ENCODE assay signal across 13 mouse cellular contexts in genomic region chr1:87899701-87900100, GRCm38 (mm10). TPM values are rescaled to one million over a fixed set of nuclear protein-coding genes. Genes with fewer than 3 reads are reported as not detected.
DNase-seq lines count a peak whose midpoint lies in the region; ATAC-seq and TF ChIP-seq lines count a peak whose summit lies in the region.
"Had no signal": no experiment of that assay in that cellular context is flagged by ENCODE, and none has a peak within 500 bp of the region (broad histone marks: within the 10 kb centered on the region; RNA-seq: fewer than 3 reads in every experiment).

No protein-coding gene starts in this region.

- H3K79me2 ChIP-seq in CH12.LX (replicated peaks; ENCODE audit: control insufficient read depth, extremely low read depth, insufficient read depth, poor library complexity, severe bottlenecking) = peaks cover 32% of the 10 kb centered on the region

- H3K27me3 ChIP-seq in liver, embryonic 11.5 days (replicated peaks; ENCODE audit: control insufficient read depth, insufficient read depth, low read length) = no peaks in the 10 kb centered on the region
- no peaks in the 10 kb centered on the region for H3K27me3 ChIP-seq in liver, postnatal 0 days (ENCODE audit: insufficient read depth, low read length)
- H3K27me3 ChIP-seq in CH12.LX (replicated peaks) = no peaks in the 10 kb centered on the region
- H3K27me3 ChIP-seq in intestine, embryonic 16.5 days (replicated peaks; ENCODE audit: control insufficient read depth, insufficient read depth, low read length) = no peaks in the 10 kb centered on the region
- H3K27me3 ChIP-seq in kidney, embryonic 14.5 days (ENCODE audit: control insufficient read depth, insufficient read depth, low read length) = no peaks in the 10 kb centered on the region
- H3K27me3 ChIP-seq: embryonic facial prominence, embryonic 12.5 days; lung, embryonic 15.5 days had no signal

- no peak overlapping the region for H3K4me3 ChIP-seq in liver, embryonic 11.5 days (ENCODE audit: low read depth, low read length)
- H3K4me3 ChIP-seq in liver, postnatal 0 days (ENCODE audit: low read depth, low read length) = no peak overlapping the region
- H3K4me3 ChIP-seq in CH12.LX (replicated peaks in 1 of 3; ENCODE audit: low read depth in 2 of 3, low read length in 2 of 3, poor library complexity in 1 of 3) = no peak overlapping the region
- no peak overlapping the region for H3K4me3 ChIP-seq in intestine, embryonic 16.5 days (ENCODE audit: low read length)
- H3K4me3 ChIP-seq in kidney, embryonic 14.5 days (ENCODE audit: low read length) = no peak overlapping the region
- H3K4me3 ChIP-seq: embryonic facial prominence, embryonic 12.5 days; lung, embryonic 15.5 days had no signal

- TF ChIP-seq EP300 in liver, postnatal 0 days (IDR thresholded peaks at IDR 0.05; ENCODE audit: low read depth) = no peak
- no peak for TF ChIP-seq EP300 in CH12.LX (IDR thresholded peaks at IDR 0.05; ENCODE audit: low read length)

- peaks cover 14% of the 10 kb centered on the region for H3K4me1 ChIP-seq in liver, embryonic 11.5 days (replicated peaks; ENCODE audit: control insufficient read depth, insufficient read depth, low read length)
- peaks cover 42% of the 10 kb centered on the region for H3K4me1 ChIP-seq in liver, postnatal 0 days (ENCODE audit: insufficient read depth)
- H3K4me1 ChIP-seq in CH12.LX (ENCODE audit: control insufficient read depth in 1 of 2, insufficient read depth in 2 of 2) = peaks cover 14 to 65% of the 10 kb centered on the region in 2 experiments
- H3K4me1 ChIP-seq in intestine, embryonic 16.5 days (ENCODE audit: control insufficient read depth, insufficient read depth, low read length) = 0 out of 2 replicates have a peak, but pooled peaks cover 5% of the 10 kb centered on the region
- no peaks in the 10 kb centered on the region for H3K4me1 ChIP-seq in kidney, embryonic 14.5 days (ENCODE audit: control insufficient read depth, insufficient read depth, low read length)
- H3K4me1 ChIP-seq: embryonic facial prominence, embryonic 12.5 days had no signal

- H3K4me2 ChIP-seq in liver, embryonic 11.5 days = no peak overlapping the region
- H3K4me2 ChIP-seq in liver, postnatal 0 days (ENCODE audit: low read depth, low read length) = no peak overlapping the region
- H3K4me2 ChIP-seq in CH12.LX (ENCODE audit: insufficient read depth, low read depth, poor library complexity, severe bottlenecking) = no peak overlapping the region
- no peak overlapping the region for H3K4me2 ChIP-seq in intestine, embryonic 16.5 days (ENCODE audit: low read depth, low read length)
- no peak overlapping the region for H3K4me2 ChIP-seq in kidney, embryonic 14.5 days (replicated peaks; ENCODE audit: low read depth, low read length)
- H3K4me2 ChIP-seq: embryonic facial prominence, embryonic 12.5 days; lung, embryonic 15.5 days had no signal

- no peak for TF ChIP-seq CTCF in liver, postnatal 0 days (IDR thresholded peaks at IDR 0.05; ENCODE audit: low read depth)
- TF ChIP-seq CTCF in CH12.LX (conservative IDR thresholded peaks at IDR 0.05 in 1 of 2, IDR thresholded peaks at IDR 0.05 in 1 of 2; ENCODE audit: low read depth in 2 of 2, low read length in 2 of 2) = no peak

- dilution Hi-C loops in CH12.LX (cut with MboI; ENCODE audit: extremely low pct_ligation_motif_present, extremely low pct_unique_long_range_greater_than_20kb, low sequenced_read_pairs) = no loop called here

- no peak overlapping the region for H3K9ac ChIP-seq in liver, embryonic 11.5 days (ENCODE audit: low read depth, low read length)
- H3K9ac ChIP-seq in liver, postnatal 0 days (replicated peaks) = no peak overlapping the region
- H3K9ac ChIP-seq in CH12.LX (ENCODE audit: insufficient read depth, low read depth) = no peak overlapping the region
- no peak overlapping the region for H3K9ac ChIP-seq in intestine, embryonic 16.5 days (ENCODE audit: low read depth, low read length)
- no peak overlapping the region for H3K9ac ChIP-seq in kidney, embryonic 14.5 days (ENCODE audit: low read depth, low read length)
- H3K9ac ChIP-seq: embryonic facial prominence, embryonic 12.5 days; lung, embryonic 15.5 days had no signal

- ATAC-seq in liver, embryonic 11.5 days (replicated peaks; ENCODE audit: low FRiP score) = peak; percentile 75
- ATAC-seq in liver, postnatal 0 days = no peak
- peak; percentile 35; the same call in 1 of the 2 replicates for ATAC-seq in intestine, embryonic 16.5 days
- ATAC-seq in kidney, embryonic 14.5 days (ENCODE audit: low FRiP score, low TSS enrichment) = no peak

- no peak for DNase-seq in liver, embryonic 11.5 days (ENCODE audit: low spot score)
- no peak for DNase-seq in liver, postnatal 0 days
- peak; percentile 45 for DNase-seq in CH12.LX (ENCODE audit: extremely low read depth)
- DNase-seq in thymus, postnatal 14 days = peak; percentile 80
- DNase-seq in embryo, embryonic 11 days = no peak
- DNase-seq: cerebellum, postnatal 10 days; gastrocnemius, postnatal 10 days; kidney, adult 11 months; right cerebral cortex, postnatal 4 days had no signal

- no peak for TF ChIP-seq POLR2A in CH12.LX (IDR thresholded peaks at IDR 0.05; ENCODE audit: low read depth, low read length)

- no peak overlapping the region for H3K27ac ChIP-seq in liver, embryonic 11.5 days (ENCODE audit: low read depth, low read length)
- H3K27ac ChIP-seq in liver, postnatal 0 days (ENCODE audit: low read depth) = no peak overlapping the region
- H3K27ac ChIP-seq in CH12.LX (ENCODE audit: insufficient read depth, low read depth) = no peak overlapping the region
- H3K27ac ChIP-seq in intestine, embryonic 16.5 days (ENCODE audit: low read length) = no peak overlapping the region
- H3K27ac ChIP-seq in kidney, embryonic 14.5 days (ENCODE audit: low read depth, low read length) = no peak overlapping the region
- H3K27ac ChIP-seq: embryonic facial prominence, embryonic 12.5 days; lung, embryonic 15.5 days had no signal

- 40% methylated on average over 2 of the region's 2 CpGs for WGBS in liver, embryonic 11.5 days
- 29% methylated on average over 2 of the region's 2 CpGs for WGBS in liver, postnatal 0 days (ENCODE audit: insufficient replicate concordance)
- WGBS in intestine, embryonic 16.5 days = 67% methylated on average over 2 of the region's 2 CpGs
- WGBS in kidney, embryonic 14.5 days = 72% methylated on average over 2 of the region's 2 CpGs

- in situ Hi-C loops in CH12.LX (cut with MboI; ENCODE audit: low pct_ligation_motif_present, low pct_unique_long_range_greater_than_20kb, low sequenced_read_pairs) = no loop called here

- H3K36me3 ChIP-seq in liver, embryonic 11.5 days (ENCODE audit: control insufficient read depth, insufficient read depth, low read length) = no peaks in the 10 kb centered on the region
- no peaks in the 10 kb centered on the region; the same call in 1 of the 2 replicates for H3K36me3 ChIP-seq in liver, postnatal 0 days (replicated peaks; ENCODE audit: insufficient read depth, low read length)
- H3K36me3 ChIP-seq in CH12.LX (replicated peaks in 1 of 2; ENCODE audit: control insufficient read depth in 1 of 2, insufficient read depth in 1 of 2, low read length in 1 of 2) = peaks cover 25 to 70% of the 10 kb centered on the region in 2 experiments
- no peaks in the 10 kb centered on the region for H3K36me3 ChIP-seq in intestine, embryonic 16.5 days (ENCODE audit: control insufficient read depth, insufficient read depth, low read length)
- no peaks in the 10 kb centered on the region for H3K36me3 ChIP-seq in kidney, embryonic 14.5 days (ENCODE audit: control insufficient read depth, insufficient read depth, low read length)
- H3K36me3 ChIP-seq: embryonic facial prominence, embryonic 12.5 days; lung, embryonic 15.5 days had no signal

- no peaks in the 10 kb centered on the region for H3K9me3 ChIP-seq in liver, embryonic 11.5 days (ENCODE audit: control insufficient read depth, low read length)
- no peaks in the 10 kb centered on the region for H3K9me3 ChIP-seq in liver, postnatal 0 days (ENCODE audit: low read length)
- no peaks in the 10 kb centered on the region for H3K9me3 ChIP-seq in CH12.LX (replicated peaks; ENCODE audit: low read length)
- no peaks in the 10 kb centered on the region for H3K9me3 ChIP-seq in intestine, embryonic 16.5 days (ENCODE audit: control insufficient read depth, low read length)
- H3K9me3 ChIP-seq in kidney, embryonic 14.5 days (ENCODE audit: control insufficient read depth, low read length) = no peaks in the 10 kb centered on the region
- H3K9me3 ChIP-seq: embryonic facial prominence, embryonic 12.5 days; lung, embryonic 15.5 days had no signal

- no peak for TF ChIP-seq RAD21 in CH12.LX (IDR thresholded peaks at IDR 0.05; ENCODE audit: low read depth, low read length)

TF ChIP-seq in CH12.LX, 34 proteins besides CTCF, POLR2A, EP300 and RAD21:
- no peak for TF ChIP-seq HCFC1 (IDR thresholded peaks at IDR 0.05; ENCODE audit: low read depth, low read length)
- peak; percentile 17; the same call in 1 of the 2 replicates for TF ChIP-seq MEF2A (IDR thresholded peaks at IDR 0.05; ENCODE audit: borderline replicate concordance, low read depth, low read length)
- peak; percentile 76 for TF ChIP-seq ETS1 (conservative IDR thresholded peaks at IDR 0.05; ENCODE audit: low read depth, low read length)
- TF ChIP-seq TCF12 (IDR thresholded peaks at IDR 0.05; ENCODE audit: low read depth, low read length) = peak; percentile 26; the same call in 1 of the 2 replicates

RNA-seq across cellular contexts. Expression of gene Dgkd, which starts 46.6 kb away (rescaled TPM):
- 33.5 and 33.7 TPM in 2 replicates for polyA plus RNA-seq in liver, embryonic 11.5 days (2014; fragmentation: Nextera tagmentation; extraction: Ambion mirVana)
- 8.3 and 9.1 TPM in 2 replicates for polyA plus RNA-seq in liver, postnatal 0 days (2015; fragmentation: Nextera tagmentation; extraction: Ambion mirVana)
- total RNA-seq in CH12.LX (2012; rRNA removed) (73.4 and 89.9 TPM in 2 replicates), CH12.LX (2014; rRNA removed) (57.5 and 58.0 TPM in 2 replicates)
- 73.8 and 77.3 TPM in 2 replicates for polyA plus RNA-seq in CH12.LX (2012; ENCODE audit: insufficient read length, low read depth)
- 24.0 and 26.9 TPM in 2 replicates for polyA plus RNA-seq in intestine, embryonic 16.5 days (2015; fragmentation: Nextera tagmentation; extraction: Ambion mirVana)
- polyA plus RNA-seq in kidney, embryonic 14.5 days (2014; fragmentation: Nextera tagmentation; extraction: Ambion mirVana) = 18.1 and 32.6 TPM in 2 replicates

Comparison
In these comparisons a context has a peak if more than half of its experiments do, and no peak if none do; other contexts are left out.
1. ATAC-seq: peak in liver, embryonic 11.5 days (single experiment) and intestine, embryonic 16.5 days (single experiment); none in liver, postnatal 0 days (single experiment) and kidney, embryonic 14.5 days (single experiment).
2. DNase-seq: peak in CH12.LX (single experiment) and thymus, postnatal 14 days (single experiment); none in liver, embryonic 11.5 days (single experiment), liver, postnatal 0 days (single experiment) and embryo, embryonic 11 days (single experiment).